Mouse (Mus musculus): ENCODE data around the gene Actl6a.
"Not testable (repeated sequence)": the region's sequence is repeated elsewhere in the genome, so short reads cannot be mapped to it uniquely, and the experiment has no call there.

Gene Actl6a

DNA sequence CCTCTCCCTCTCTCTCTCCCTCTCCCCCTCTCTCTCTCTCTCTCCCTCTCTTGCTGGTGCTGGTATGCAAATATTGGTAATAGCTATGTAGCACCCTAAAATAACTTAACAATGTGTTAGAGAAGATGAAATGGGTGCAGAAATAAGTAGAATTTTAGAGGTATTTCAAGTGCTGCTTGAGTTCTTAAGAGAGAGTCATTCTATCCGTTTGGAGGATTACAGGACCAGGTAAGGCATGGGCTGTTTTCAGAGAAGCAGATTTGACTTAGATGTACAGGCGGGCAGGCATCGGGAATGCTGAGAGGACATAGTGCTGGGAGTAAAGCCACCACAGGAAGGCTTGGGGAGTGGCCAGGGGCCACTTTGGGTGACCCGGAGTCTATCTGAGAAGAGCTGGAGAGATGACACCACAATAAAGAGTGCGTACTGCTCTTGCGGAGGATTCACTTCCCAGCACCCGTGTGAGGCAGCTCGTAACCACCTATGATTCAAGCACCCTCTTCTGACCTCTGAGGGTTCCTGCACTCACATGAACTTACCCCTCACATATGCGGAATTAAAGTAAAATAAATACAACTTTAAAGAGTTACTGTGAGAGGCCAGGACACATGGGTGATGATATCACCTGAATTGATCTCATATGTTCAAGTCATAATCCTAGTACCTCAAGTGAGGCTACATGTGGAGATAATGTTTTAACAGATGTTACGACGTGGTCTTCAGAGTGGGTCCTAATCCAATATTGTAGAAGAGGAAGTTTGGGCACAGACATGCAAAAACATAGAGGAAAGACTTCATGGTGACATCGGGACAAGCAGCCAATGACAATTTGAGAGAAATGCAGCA is 11.1 kb upstream of the Actl6a start:
- no peak for DNase-seq (ENCODE audit: low spot score)

DNA sequence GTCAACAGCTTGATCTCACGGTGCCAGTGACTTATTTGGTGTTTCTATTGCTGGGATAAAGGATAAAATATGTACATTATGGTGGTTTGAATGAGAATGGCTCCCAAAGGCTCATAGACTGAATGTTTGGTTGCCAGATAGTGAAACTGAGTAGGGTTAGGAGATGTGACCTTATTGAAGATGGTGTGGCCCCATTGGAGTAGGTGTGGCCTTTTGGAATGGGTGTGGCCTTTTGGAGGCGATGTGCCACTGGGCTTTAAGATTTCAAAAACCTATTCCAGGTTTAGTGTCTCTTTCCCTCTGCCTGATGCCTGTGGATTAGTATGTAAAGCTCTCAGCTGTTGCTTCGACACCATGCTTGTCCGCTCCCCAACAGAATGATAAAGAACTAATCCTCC is 10.5 kb upstream of the Actl6a start:
- no peak for DNase-seq (ENCODE audit: low spot score)

DNA sequence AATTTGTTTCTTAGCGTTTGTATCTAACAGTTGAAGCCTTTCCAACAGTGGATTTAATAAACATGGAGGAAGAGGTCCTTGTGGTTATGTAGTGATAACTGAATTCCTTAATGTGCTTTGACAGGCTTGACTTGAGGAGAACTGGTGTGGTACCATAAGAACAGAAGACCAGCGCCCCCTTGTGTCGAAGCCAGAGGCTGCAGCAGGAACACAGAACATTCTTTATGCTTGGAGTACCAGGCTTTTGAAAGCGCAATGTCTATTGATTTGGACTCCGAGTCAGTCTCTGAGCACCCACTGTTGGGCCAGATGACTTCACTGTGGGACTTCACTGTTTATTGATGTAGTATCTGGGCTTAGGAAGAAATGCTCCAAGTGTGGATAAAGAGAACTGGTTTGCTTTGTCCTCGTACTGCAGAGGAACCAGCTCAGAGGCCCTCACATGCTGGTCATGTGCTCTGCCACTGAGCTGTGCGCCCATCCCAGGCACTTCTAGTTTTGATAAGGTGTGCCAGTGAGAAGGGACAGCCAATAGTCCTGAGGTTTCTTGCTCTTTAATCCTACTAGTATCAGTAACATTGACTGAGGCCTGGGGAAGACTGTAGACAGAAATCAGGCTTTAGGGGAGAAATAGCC is 7.8 kb upstream of the Actl6a start:
- peak; percentile 89 for DNase-seq (ENCODE audit: low spot score)

DNA sequence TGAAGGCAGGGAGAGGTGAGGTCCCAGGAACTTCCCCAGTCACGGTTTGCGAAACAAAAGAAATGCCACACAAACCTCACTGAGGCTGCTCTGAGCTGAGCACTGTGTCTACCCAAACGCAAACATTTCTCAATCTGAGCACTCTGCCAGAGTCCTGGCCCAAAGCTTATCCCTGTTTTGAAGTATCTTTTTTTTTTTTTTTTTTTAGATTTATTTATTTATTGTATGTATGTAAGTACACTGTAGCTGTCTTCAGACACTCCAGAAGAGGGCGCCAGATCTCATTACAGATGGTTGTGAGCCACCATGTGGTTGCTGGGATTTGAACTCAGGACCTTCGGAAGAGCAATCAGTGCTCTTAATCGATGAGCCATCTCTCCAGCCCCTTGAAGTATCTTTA is 2.1 kb upstream of the Actl6a start:
- not testable (repeated sequence) for DNase-seq (ENCODE audit: low spot score)

DNA sequence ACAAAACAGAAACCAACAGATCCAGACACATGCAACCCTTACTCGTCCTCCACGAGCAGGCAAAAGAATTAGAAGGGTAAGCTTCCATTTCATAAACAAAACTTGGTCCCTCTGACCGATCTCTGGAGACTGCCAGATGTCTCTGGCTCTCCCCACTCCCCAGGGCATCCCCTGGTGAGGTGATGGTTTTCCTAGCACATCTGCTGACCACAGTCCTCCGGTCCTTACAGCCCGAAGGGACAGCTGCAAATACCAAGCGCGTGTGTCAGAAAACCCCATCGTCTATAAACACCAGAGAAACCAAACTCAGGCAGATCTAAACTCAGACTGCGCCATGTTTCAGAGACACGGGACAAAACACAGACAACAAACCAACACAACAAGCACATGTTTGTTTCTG is 1.5 kb upstream of the Actl6a start:
- DNase-seq (ENCODE audit: low spot score): not testable (repeated sequence)

DNA sequence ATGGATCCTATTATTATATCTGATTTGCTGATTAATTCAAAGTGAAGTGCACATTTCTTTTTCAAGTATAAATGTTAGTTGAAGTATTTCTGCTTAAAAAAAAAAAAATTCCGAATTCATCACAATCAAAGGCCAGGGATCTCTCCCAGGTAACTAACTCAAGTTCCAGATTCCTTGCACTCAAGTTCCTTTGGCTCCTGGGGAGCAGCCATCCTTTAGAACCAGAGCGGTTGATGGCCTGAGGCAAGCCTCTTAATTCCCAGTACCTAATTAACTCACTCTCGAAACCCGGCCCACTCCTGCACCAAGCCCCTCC is 1.9 kb downstream of the Actl6a start:
- no peak for DNase-seq (ENCODE audit: low spot score)

DNA sequence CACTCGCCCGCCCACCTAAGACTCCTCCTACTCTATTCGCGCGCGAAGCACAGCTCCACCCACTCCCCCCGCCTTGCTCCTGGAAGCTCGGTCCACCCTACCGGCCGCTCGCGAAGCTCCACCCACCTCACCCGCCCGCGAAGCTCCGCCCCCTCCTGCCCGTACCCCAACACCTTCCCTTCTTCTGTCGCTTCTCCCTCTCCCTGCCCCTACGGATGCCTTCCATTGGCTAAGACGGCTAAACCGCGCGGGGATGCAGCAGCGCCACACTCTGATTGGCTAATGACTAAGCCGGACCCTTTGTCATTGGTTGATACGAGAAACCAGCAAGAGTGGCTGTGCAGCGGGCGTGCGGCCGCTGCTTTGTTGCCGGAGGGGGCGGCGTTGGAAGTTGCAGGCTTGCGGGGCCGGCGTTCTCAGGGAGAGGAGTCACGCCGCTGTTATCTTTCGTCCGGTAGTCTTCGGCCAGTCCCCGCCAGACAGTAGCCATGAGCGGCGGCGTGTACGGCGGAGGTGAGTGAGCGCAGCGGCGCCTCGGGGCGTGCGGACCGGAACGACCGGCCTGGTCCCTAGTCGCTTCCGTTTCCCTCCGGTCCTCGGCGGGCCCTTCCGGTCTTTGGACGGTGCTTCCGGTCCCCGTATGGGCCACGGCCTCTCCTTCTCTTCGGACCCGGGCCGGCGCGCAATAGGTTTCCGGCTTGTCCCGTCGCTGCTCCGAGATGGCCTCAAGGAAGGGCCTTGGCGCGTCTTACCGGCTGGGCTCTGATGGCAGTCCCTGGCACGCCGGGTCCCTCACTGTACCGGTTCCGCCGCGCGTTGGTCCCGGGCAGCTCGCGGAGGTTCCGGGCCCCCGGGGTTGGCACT is 2.5 kb downstream of the Actl6a start:
- peak; percentile 99 for DNase-seq (ENCODE audit: low spot score)

DNA sequence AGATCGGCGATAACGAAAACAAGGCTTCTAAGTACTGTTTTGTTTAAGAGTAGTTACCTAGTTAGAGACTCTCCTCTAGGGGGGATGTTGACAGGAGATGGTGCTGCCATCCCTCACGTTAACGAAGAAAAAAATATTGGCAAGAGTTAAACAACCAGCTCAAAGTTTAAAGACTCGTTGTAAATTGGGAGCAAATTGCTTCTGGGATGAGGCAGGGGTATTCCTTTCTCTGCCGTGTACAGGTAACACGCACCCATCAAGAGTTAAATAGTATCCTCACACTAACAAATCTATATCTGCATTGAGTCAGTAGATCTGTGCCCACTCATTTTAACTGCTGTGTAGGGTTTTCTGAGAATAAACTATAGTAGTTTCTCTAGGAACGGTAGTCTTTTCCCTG is 3.3 kb downstream of the Actl6a start:
- DNase-seq (ENCODE audit: low spot score): no peak

DNA sequence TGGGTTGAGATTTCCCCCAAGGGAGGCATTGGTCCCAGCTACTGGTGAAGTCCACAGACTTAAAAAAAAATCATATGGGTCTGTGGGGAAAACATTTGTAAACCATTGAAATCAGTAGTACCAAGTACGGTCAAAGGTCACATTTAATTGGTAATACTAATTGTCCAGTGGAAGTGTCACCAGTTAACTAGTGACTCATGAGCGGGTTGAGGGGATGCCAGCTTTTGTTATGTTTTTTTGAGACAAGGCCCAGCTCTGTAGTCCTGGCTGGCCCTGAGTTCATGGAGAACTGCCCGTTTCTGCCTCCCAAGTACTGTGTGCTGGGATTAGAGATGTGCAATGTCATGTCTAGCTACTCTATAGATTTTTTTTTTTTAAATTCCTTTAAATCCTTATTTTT is 7.6 kb downstream of the Actl6a start:
- no peak for DNase-seq (ENCODE audit: low spot score)

DNA sequence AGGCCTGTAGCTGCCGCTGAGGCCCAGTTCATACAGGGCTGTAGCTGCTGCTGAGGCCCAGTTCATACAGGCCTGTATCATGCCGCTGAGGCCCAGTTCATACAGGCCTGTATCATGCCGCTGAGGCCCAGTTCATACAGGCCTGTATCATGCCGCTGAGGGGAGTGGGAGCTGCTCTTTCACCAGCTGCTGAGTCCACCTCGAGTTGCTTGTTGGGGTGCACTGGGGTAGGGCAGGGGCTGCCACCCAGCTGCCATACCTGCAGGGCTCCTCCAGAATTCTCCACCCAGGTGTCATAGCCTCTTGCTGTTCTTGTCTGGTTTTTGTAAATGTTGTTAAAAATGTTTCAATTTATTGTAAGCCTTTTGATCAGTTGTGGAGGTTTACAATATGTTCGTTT is 11.3 kb downstream of the Actl6a start:
- not testable (repeated sequence) for DNase-seq (ENCODE audit: low spot score)

DNA sequence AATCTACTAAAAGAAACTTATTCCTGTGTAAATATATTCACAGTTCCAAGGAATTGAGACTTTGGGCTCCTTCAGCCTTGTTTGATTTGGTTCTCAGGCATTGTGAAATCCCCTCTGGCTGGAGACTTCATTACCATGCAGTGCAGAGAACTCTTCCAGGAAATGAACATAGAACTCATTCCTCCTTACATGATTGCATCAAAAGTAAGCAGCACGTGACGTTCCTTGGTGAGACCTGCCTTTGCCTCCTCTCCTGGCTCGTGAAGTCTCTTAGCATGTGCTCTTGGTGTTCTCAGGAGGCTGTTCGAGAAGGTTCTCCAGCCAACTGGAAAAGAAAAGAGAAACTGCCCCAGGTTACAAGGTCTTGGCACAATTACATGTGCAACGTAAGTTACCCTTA is 12.2 kb downstream of the Actl6a start:
- no peak for DNase-seq (ENCODE audit: low spot score)

DNA sequence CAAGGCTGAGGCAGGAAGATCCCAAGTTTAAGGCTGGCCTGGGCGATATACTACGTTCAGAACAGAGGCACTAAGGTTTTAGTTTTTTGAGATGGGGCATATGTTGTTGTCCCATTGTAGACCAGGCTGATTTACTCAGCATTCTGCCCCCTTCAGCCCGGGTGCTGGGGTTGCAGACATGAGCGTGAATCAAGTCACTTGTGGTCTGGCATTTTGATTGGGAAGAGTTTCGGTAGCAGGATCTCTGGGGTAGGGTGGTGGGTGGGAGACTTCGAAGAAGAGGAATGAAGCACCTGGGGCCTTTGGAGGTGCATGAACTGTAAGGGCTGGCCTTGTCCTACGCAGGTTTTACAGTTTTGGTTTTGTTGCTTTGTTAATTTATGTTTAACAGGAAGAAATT is 18.1 kb downstream of the Actl6a start:
- no peak for DNase-seq (ENCODE audit: low spot score)

DNA sequence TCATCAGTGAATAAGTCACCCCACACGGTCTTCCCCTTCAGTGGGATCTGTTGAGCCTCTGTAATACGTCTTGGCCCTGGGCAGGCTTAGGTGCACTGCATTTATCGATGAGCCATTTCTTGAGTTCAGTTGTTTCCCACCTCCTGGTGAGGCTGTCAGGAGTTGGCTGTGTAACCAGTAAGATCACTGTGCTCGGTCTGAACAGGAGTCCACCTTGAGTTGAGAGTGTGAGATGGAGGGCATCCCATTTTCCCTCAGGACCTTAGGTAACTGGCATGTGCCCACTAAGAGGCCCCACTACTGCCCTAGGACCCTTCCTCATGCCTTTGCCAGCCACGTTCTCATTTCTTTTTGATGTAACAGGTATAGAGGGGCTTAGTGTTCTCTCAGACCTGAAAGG is 19.9 kb downstream of the Actl6a start:
- DNase-seq (ENCODE audit: low spot score): no peak

DNA sequence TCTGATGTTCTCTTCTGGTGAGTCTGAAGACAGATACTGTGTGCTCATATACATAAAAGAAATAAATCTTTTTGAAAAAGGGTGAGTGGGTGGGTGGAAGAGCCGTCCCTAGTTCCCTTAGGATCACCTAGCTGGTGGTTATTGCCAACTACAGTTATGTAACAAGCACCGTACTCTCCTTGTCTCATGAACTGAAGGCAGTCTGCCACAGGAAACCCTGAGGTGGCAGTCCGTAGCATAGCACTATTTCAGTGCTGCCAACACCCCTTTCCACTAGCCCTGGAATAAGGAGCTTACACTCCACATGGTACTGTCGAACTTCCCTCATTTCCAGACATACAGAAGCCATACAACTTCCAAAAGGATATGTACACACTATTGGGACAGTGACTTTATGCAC is 21.8 kb downstream of the Actl6a start:
- no peak for DNase-seq (ENCODE audit: low spot score)

DNA sequence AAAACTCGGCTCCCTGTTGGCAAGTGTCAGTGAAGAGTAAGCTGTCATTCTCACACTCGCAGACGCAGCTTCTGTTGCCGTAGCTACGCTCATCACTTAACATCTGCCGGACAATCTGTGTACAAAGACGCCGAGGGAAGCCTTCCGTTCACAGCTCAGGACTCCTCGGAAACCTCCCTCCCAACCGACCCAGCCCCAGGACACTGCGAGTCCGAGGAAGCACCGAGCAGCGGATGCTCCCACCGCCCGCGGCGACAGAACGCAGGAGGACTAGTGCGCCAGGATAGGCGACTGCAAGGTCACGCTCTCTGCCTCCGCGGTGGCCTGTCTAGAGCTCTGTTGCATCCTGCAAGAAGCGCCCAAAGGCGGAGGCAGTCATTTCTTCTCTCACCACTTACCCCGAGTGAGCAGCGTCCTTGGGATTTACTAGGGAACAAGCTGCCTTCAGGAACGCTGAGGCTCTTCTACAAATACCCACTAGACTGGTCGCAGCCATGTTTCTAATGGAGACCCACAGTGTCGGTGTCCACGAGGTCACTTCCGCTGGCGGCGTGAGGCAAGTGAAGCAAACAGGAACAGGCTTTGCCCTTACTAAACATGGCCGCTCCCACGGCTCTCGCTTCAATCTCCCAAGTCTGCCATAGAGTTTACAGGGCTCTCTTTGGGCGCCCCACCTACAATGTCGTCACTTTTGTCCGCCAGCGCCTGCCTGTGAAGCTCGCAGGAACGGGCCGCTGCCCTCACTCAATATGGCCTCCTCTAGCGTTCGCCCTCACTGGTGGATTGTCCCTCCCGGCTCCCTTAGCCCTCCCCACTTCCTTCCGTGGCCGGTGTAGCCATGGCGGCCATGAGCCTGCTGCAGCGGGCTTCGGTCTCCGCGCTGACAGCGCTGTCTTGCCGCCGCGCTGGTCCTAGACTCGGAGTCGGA is 30.4 kb downstream of the Actl6a start, which contains the start of gene Ndufb5:
Gene Ndufb5, plus strand, starts transcription at position 747 of the 928 bp plus-strand sequence.
- peak; percentile 100 for DNase-seq (ENCODE audit: low spot score)

DNA sequence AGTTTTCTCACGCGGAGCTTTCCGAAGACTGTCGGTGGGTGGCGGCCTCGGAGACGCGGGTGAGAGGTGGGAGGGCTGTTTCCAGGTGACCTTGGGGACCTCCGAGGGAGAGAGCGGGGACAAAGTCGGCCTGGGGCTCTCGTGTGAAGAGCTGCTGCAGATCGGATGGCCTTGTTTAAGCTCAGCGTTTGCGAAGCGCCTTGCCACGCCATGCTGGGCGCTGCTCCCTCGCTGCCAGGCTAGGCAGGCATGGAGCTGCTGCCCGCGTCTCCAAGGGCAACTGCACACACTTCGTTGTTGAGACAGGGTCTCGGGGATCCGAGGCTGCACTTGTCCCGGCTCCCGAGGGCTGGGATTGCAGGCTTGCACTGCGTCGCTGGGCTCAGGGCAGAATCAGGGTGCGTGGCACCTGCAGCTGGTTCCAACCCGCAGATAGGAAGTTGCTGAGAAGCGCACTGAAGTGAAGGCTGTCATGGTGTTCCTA is 31.1 kb downstream of the Actl6a start, which contains the start of gene Mrpl47:
Gene Mrpl47, minus strand, starts transcription at position 434 of the 484 bp plus-strand sequence.
- DNase-seq (ENCODE audit: low spot score): no peak

DNA sequence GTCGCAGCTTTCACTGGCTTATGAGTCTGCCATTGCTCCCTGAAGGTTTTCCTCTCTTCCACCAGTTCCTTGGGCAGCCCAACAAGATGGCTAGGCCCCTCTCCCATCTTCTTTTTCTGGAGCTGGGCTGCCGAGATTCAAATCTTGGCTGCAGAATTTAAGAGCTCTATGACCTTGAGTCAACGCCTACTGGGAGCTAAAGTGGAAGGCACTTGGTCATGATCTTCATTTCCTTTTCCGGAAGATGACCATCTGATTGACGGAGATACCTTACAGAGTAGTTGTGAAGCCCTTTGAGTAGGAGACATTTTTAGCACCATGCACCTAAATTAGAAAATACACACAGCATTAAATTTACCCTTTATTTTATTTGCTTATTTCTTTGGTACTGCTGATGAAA is 32.5 kb downstream of the Actl6a start:
- no peak for DNase-seq (ENCODE audit: low spot score)

DNA sequence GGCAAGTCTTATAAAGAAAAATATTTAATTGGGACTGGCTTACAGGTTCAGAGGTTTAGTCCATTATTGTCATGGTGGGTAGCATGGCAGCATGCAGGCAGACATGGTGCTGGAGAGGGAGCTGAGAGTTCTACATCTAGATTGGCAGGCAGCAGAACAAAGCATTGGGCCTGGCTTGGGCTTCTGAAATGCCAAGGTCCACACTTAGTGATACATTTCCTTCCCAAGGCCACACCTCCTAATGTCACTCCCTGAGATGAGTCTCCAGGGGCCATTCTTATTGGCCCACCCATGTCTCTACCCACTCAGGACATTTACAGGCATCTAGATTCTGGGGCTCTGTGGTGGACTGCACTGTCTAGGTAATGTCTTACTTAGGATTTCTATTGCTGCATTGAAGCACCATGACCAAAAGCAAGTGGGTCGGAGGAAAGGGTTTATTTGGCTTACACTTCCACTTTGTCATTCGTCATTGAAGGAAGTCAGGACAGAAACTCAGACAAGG is 36.2 kb downstream of the Actl6a start:
- DNase-seq (ENCODE audit: low spot score): no peak

DNA sequence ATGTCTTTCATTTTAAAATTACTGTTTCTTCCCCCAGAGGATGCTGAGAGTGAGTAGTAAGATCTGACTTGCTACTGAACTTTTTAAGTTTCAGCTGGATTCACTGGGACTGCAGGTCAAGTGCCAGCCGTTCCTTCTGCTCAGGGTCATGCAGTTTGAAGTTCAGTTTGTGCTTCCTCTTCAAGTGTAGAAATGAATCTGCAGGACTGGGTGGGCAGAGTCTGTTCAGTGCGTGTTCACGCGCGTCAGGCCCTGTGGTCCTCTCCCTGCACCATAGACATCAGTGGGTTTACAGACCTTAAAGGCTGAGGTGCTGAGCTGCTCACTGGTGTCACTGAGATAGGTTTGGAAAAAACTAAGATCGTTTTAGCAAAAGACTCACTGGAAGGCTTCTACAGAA is 38.9 kb downstream of the Actl6a start:
- no peak for DNase-seq (ENCODE audit: low spot score)

DNA sequence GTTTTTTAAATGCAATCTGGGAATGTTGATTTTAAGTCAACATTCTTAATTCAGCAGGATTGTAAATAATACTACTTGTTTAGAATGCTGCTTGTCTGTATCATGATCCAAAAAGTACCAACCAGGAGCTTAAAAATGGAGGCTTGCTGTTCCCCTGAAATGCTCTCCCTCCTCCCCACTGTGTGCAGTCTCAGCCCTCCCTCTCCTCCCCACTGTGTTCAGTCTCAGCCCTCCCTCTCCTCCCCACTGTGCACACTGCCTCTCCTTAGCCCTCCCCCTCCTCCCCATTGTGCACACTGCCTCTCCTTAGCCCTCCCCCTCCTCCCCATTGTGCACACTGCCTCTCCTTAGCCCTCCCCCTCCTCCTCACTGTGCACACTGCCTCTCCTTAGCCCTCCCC is 39.3 kb downstream of the Actl6a start:
- DNase-seq (ENCODE audit: low spot score): not testable (repeated sequence)

DNA sequence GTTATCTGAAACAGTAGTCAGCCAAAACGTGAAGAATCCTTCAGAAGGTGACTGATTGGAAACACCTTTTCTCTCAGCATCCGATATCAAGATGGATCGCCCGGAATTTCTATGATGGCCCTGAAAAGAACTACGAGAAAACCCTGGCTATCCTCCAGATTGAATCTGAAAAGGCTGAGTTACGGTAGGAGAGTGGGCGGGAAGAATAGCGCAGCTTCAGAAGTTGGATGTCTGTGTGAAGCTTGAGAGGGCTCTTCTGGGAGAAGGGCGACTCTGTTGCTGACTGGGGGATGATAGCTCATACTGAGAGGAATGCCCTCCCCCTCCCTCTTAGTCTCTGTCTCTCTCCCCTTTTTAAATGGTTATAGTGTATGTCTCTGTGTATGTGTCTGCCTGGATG is 42.3 kb downstream of the Actl6a start:
- DNase-seq (ENCODE audit: low spot score): no peak

Measured in adipocyte (in vitro differentiated cells).